ENCODE assay signal across 8 mouse cellular contexts in genomic region chr1:152089526-152089925, GRCm38 (mm10). TPM values are rescaled to one million over a fixed set of nuclear protein-coding genes. Genes with fewer than 3 reads are reported as not detected.
DNase-seq lines count a peak whose midpoint lies in the region; ATAC-seq and TF ChIP-seq lines count a peak whose summit lies in the region.

No protein-coding gene starts in this region.

- no peak for TF ChIP-seq CTCF in CH12.LX (conservative IDR thresholded peaks at IDR 0.05 in 1 of 2, IDR thresholded peaks at IDR 0.05 in 1 of 2; ENCODE audit: low read depth in 2 of 2, low read length in 2 of 2)

- no peaks in the 10 kb centered on the region for H3K79me2 ChIP-seq in CH12.LX (replicated peaks; ENCODE audit: control insufficient read depth, extremely low read depth, insufficient read depth, poor library complexity, severe bottlenecking)

- ATAC-seq in forebrain, embryonic 12.5 days (ENCODE audit: low FRiP score), result peak; percentile 39

- no peak for TF ChIP-seq POLR2A in CH12.LX (IDR thresholded peaks at IDR 0.05; ENCODE audit: low read depth, low read length)

- DNase-seq in CH12.LX (ENCODE audit: extremely low read depth), result no peak
- peak; percentile 23 for DNase-seq in adrenal gland, adult 8-10 months
- DNase-seq in hindbrain, embryonic 10.5 days (ENCODE audit: low spot score), result peak; percentile 62
- DNase-seq in left cerebral cortex, adult 11 months (ENCODE audit: low spot score), result peak; percentile 28
- DNase-seq in lung, postnatal 36 days, result peak; percentile 8
- peak; percentile 52 to 56 for DNase-seq in right cerebral cortex, adult 2 months (ENCODE audit: low spot score in 2 of 2)
- no peak for DNase-seq in c-Kit-positive CD71-positive TER-119-positive erythroid progenitor cells, embryonic 14.5 days (ENCODE audit: low spot score)

- peak overlapping the region; percentile 90 for H3K4me2 ChIP-seq in CH12.LX (ENCODE audit: insufficient read depth, low read depth, poor library complexity, severe bottlenecking)
- H3K4me2 ChIP-seq in forebrain, embryonic 12.5 days, result peak overlapping the region; percentile 81

- no peak overlapping the region; the same call in 1 of the 2 replicates for H3K9ac ChIP-seq in CH12.LX (ENCODE audit: insufficient read depth, low read depth)
- H3K9ac ChIP-seq in forebrain, embryonic 12.5 days, result peak overlapping the region; percentile 93

- H3K36me3 ChIP-seq in CH12.LX (replicated peaks in 1 of 2; ENCODE audit: control insufficient read depth in 1 of 2, insufficient read depth in 1 of 2, low read length in 1 of 2), result no peaks in the 10 kb centered on the region
- no peaks in the 10 kb centered on the region for H3K36me3 ChIP-seq in forebrain, embryonic 12.5 days (replicated peaks)
- no peaks in the 10 kb centered on the region for H3K36me3 ChIP-seq in hindbrain, embryonic 10.5 days

- H3K27me3 ChIP-seq in CH12.LX (replicated peaks), result peaks cover 4% of the 10 kb centered on the region
- H3K27me3 ChIP-seq in forebrain, embryonic 12.5 days, result no peaks in the 10 kb centered on the region
- H3K27me3 ChIP-seq in hindbrain, embryonic 10.5 days (ENCODE audit: insufficient read depth, poor library complexity, severe bottlenecking), result no peaks in the 10 kb centered on the region

- dilution Hi-C loops in CH12.LX (cut with MboI; ENCODE audit: extremely low pct_ligation_motif_present, extremely low pct_unique_long_range_greater_than_20kb, low sequenced_read_pairs), result no loop called here

- no peak for TF ChIP-seq RAD21 in CH12.LX (IDR thresholded peaks at IDR 0.05; ENCODE audit: low read depth, low read length)

- WGBS in forebrain, embryonic 12.5 days, result 0% methylated on average over 20 of the region's 25 CpGs
- WGBS in hindbrain, embryonic 10.5 days, result under 1% methylated on average over 25 of the region's 25 CpGs

- H3K27ac ChIP-seq in CH12.LX (ENCODE audit: insufficient read depth, low read depth), result no peak overlapping the region
- H3K27ac ChIP-seq in forebrain, embryonic 12.5 days, result peak overlapping the region; percentile 92
- H3K27ac ChIP-seq in hindbrain, embryonic 10.5 days, result peak overlapping the region; percentile 99

- no peak for TF ChIP-seq EP300 in CH12.LX (IDR thresholded peaks at IDR 0.05; ENCODE audit: low read length)

- peaks cover 2 to 29% of the 10 kb centered on the region in 2 experiments; a peak in 2 of 4 replicates for H3K4me1 ChIP-seq in CH12.LX (ENCODE audit: control insufficient read depth in 1 of 2, insufficient read depth in 2 of 2)
- peaks cover 49% of the 10 kb centered on the region for H3K4me1 ChIP-seq in forebrain, embryonic 12.5 days
- H3K4me1 ChIP-seq in hindbrain, embryonic 10.5 days (replicated peaks), result peaks cover 61% of the 10 kb centered on the region

- in situ Hi-C loops in CH12.LX (cut with MboI; ENCODE audit: low pct_ligation_motif_present, low pct_unique_long_range_greater_than_20kb, low sequenced_read_pairs), result no loop called here

- peak overlapping the region in 2 of 3 experiments; percentile 60 to 71 for H3K4me3 ChIP-seq in CH12.LX (replicated peaks in 1 of 3; ENCODE audit: low read depth in 2 of 3, low read length in 2 of 3, poor library complexity in 1 of 3)
- peak overlapping the region; percentile 90 for H3K4me3 ChIP-seq in forebrain, embryonic 12.5 days (replicated peaks)
- H3K4me3 ChIP-seq in hindbrain, embryonic 10.5 days, result peak overlapping the region; percentile 91

- H3K9me3 ChIP-seq in CH12.LX (replicated peaks; ENCODE audit: low read length), result no peaks in the 10 kb centered on the region
- H3K9me3 ChIP-seq in forebrain, embryonic 12.5 days, result no peaks in the 10 kb centered on the region
- H3K9me3 ChIP-seq in hindbrain, embryonic 10.5 days, result no peaks in the 10 kb centered on the region

TF ChIP-seq in CH12.LX, 34 proteins besides CTCF, POLR2A, EP300 and RAD21:
- TF ChIP-seq ZC3H11A (IDR thresholded peaks at IDR 0.05; ENCODE audit: low read depth, low read length) (no peak), GABPA (IDR thresholded peaks at IDR 0.05; ENCODE audit: insufficient replicate concordance, low read depth, low read length) (no peak), JUND (conservative IDR thresholded peaks at IDR 0.05; ENCODE audit: low read depth, low read length) (no peak), USF1 (IDR thresholded peaks at IDR 0.05; ENCODE audit: low read depth, low read length) (no peak), TBP (conservative IDR thresholded peaks at IDR 0.05; ENCODE audit: low read depth, low read length) (no peak), SIN3A (IDR thresholded peaks at IDR 0.05; ENCODE audit: low read length) (no peak), ETS1 (conservative IDR thresholded peaks at IDR 0.05; ENCODE audit: low read depth, low read length) (no peak), ZMIZ1 (IDR thresholded peaks at IDR 0.05; ENCODE audit: low read depth, low read length) (no peak), UBTF (IDR thresholded peaks at IDR 0.05; ENCODE audit: low read depth, low read length) (no peak), HCFC1 (IDR thresholded peaks at IDR 0.05; ENCODE audit: low read depth, low read length) (no peak), NRF1 (IDR thresholded peaks at IDR 0.05; ENCODE audit: low read depth, low read length) (no peak), MAZ (IDR thresholded peaks at IDR 0.05; ENCODE audit: low read depth, low read length) (no peak), BHLHE40 (IDR thresholded peaks at IDR 0.05; ENCODE audit: low read depth, low read length) (no peak), MAFK (IDR thresholded peaks at IDR 0.05; ENCODE audit: insufficient replicate concordance, low read length) (no peak), SMC3 (IDR thresholded peaks at IDR 0.05; ENCODE audit: low read depth, low read length) (no peak), E2F4 (IDR thresholded peaks at IDR 0.05; ENCODE audit: insufficient replicate concordance, low read depth, low read length) (no peak), RCOR1 (conservative IDR thresholded peaks at IDR 0.05; ENCODE audit: low read depth, low read length) (no peak), USF2 (conservative IDR thresholded peaks at IDR 0.05; ENCODE audit: low read depth, low read length) (no peak), CHD2 (IDR thresholded peaks at IDR 0.05; ENCODE audit: low read length) (no peak)

RNA-seq across cellular contexts. Expression of gene 1700025G04Rik, which starts 0.4 kb away (rescaled TPM):
- 1.5 TPM in 2 replicates for total RNA-seq in CH12.LX (2012; rRNA removed)
- total RNA-seq in CH12.LX (2014; rRNA removed), result 12.8 and 13.7 TPM in 2 replicates
- polyA plus RNA-seq in CH12.LX (2012; ENCODE audit: insufficient read length, low read depth), result 19.5 and 21.0 TPM in 2 replicates
- 10 to 100 TPM; 49.0 to 83.7 (median 64.8) TPM for total RNA-seq in adrenal gland, adult 8-10 months (2022)
- 33.3 and 36.4 TPM in 2 replicates for polyA plus RNA-seq in forebrain, embryonic 12.5 days (2016; fragmentation: Nextera tagmentation; extraction: Ambion mirVana)
- 21.4 and 27.7 TPM in 2 replicates for polyA plus RNA-seq in hindbrain, embryonic 10.5 days (2016; fragmentation: Nextera tagmentation; extraction: Ambion mirVana)

Comparison
In these comparisons a context has a peak if more than half of its experiments do, and no peak if none do; other contexts are left out.
1. DNase-seq: peak in adrenal gland, adult 8-10 months (single experiment), hindbrain, embryonic 10.5 days (single experiment), left cerebral cortex, adult 11 months (single experiment), lung, postnatal 36 days (single experiment) and right cerebral cortex, adult 2 months (2 of 2); none in CH12.LX (single experiment) and c-Kit-positive CD71-positive TER-119-positive erythroid progenitor cells, embryonic 14.5 days (single experiment).
2. Peak in every context shown above with its lines, with median percentiles within 50 percentile points of each other: H3K4me3 ChIP-seq.